Mouse (Mus musculus): ENCODE measurements at regions not wholly inside any gene's neighbourhood (a gene's known extent, or its start where the extent isn't known, plus 50 kb on each side); places are given as distances from the start of the nearest gene placed in this dataset.

- no peaks in the 10 kb centered on the region for H3K9me3 ChIP-seq (ENCODE audit: control insufficient read depth, low read length)
- no peak overlapping the region for H3K9ac ChIP-seq (ENCODE audit: low read depth, low read length)
- no peak overlapping the region for H3K27ac ChIP-seq (replicated peaks; ENCODE audit: low read depth, low read length)
- no peaks in the 10 kb centered on the region for H3K27me3 ChIP-seq (replicated peaks; ENCODE audit: control insufficient read depth, insufficient read depth, low read length)
- DNase-seq (ENCODE audit: low spot score), result no peak
- no peak overlapping the region for H3K4me3 ChIP-seq (ENCODE audit: low read depth, low read length)
- H3K4me1 ChIP-seq (ENCODE audit: control insufficient read depth, insufficient read depth, low read length), result no peaks in the 10 kb centered on the region
- H3K36me3 ChIP-seq (ENCODE audit: control insufficient read depth, insufficient read depth, low read length), result no peaks in the 10 kb centered on the region
- H3K4me2 ChIP-seq (ENCODE audit: low read depth, low read length), result no peak overlapping the region
- 91% methylated on average over 5 of the region's 5 CpGs for WGBS
- ATAC-seq (ENCODE audit: low read depth), result no peak
Observed at GRCm38 (mm10) chr12:26099176-26099575, 315.9 kb downstream of the Rnf144a start.

- DNase-seq (ENCODE audit: low spot score), result no peak
Observed at GRCm38 (mm10) chr12:26092311-26092710, 322.7 kb downstream of the Rnf144a start.

DNA sequence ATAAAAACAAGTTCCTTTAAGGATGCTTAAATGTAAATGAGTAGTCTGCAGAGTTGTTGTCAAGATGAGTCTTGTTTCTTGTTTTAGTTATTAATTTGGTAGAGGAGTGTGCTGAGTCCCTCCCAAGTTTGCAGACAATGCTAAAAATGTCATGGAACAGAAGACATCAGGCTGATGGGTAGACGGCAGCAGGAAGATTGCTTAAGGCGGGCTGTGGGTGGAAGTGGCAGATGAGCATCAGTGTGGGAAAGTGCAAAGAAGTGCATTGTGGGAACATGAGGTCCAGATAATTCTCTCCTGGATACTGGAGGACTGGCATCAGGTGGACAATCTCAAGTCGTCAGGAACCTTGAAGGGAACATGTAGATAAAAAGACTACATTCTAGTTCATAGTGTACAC lies 323.2 kb downstream of the Rnf144a start:
- WGBS, result 79% methylated on average over 3 of the region's 3 CpGs
- no peak overlapping the region for H3K4me2 ChIP-seq (ENCODE audit: low read depth, low read length)
- H3K9me3 ChIP-seq (ENCODE audit: control insufficient read depth, low read length), result no peaks in the 10 kb centered on the region
- no peaks in the 10 kb centered on the region for H3K27me3 ChIP-seq (replicated peaks; ENCODE audit: control insufficient read depth, insufficient read depth, low read length)
- ATAC-seq (ENCODE audit: low read depth), result no peak
- no peak overlapping the region for H3K4me3 ChIP-seq (ENCODE audit: low read depth, low read length)
- no peak overlapping the region for H3K9ac ChIP-seq (ENCODE audit: low read depth, low read length)
- DNase-seq (ENCODE audit: low spot score), result no peak
- H3K27ac ChIP-seq (replicated peaks; ENCODE audit: low read depth, low read length), result no peak overlapping the region
- no peaks in the 10 kb centered on the region for H3K36me3 ChIP-seq (ENCODE audit: control insufficient read depth, insufficient read depth, low read length)
- H3K4me1 ChIP-seq (ENCODE audit: control insufficient read depth, insufficient read depth, low read length), result no peaks in the 10 kb centered on the region

More at GRCm38 (mm10) chr12:26092311-26092710, 322.7 kb downstream of the Rnf144a start:
- no peaks in the 10 kb centered on the region for H3K36me3 ChIP-seq (ENCODE audit: control insufficient read depth, insufficient read depth, low read length)
- no peaks in the 10 kb centered on the region for H3K4me1 ChIP-seq (ENCODE audit: control insufficient read depth, insufficient read depth, low read length)
- H3K27me3 ChIP-seq (replicated peaks; ENCODE audit: control insufficient read depth, insufficient read depth, low read length), result no peaks in the 10 kb centered on the region
- no peaks in the 10 kb centered on the region for H3K9me3 ChIP-seq (ENCODE audit: control insufficient read depth, low read length)
- WGBS, result 54% methylated on average over 5 of the region's 5 CpGs
- no peak overlapping the region for H3K9ac ChIP-seq (ENCODE audit: low read depth, low read length)
- no peak overlapping the region for H3K4me3 ChIP-seq (ENCODE audit: low read depth, low read length)
- no peak overlapping the region for H3K27ac ChIP-seq (replicated peaks; ENCODE audit: low read depth, low read length)
- no peak for ATAC-seq (ENCODE audit: low read depth)
- H3K4me2 ChIP-seq (ENCODE audit: low read depth, low read length), result no peak overlapping the region

DNA sequence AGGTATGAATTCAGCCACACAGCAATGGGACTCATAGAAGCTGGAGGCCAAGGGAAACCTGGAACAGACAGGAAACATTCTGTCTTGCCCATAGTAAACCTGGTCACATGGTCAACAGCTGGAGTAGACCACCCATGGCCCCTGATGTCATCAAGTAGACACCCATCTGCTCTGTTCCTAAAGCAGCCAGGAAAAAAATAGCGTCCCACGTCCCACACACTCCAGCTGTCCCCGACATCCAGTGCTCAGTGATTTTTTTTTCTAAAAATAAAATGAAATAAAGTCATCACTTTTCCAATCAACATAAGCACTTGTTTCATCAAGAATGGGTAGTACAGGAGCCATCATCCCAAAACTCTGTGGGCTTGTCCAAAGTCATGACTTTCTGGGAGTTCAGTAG lies 326.7 kb downstream of the Rnf144a start:
- no peaks in the 10 kb centered on the region for H3K36me3 ChIP-seq (ENCODE audit: control insufficient read depth, insufficient read depth, low read length)
- 73% methylated on average over 3 of the region's 3 CpGs for WGBS
- H3K27ac ChIP-seq (replicated peaks; ENCODE audit: low read depth, low read length), result no peak overlapping the region
- ATAC-seq (ENCODE audit: low read depth) (no peak), DNase-seq (ENCODE audit: low spot score) (no peak)
- no peak overlapping the region for H3K4me3 ChIP-seq (ENCODE audit: low read depth, low read length)
- H3K4me2 ChIP-seq (ENCODE audit: low read depth, low read length), result no peak overlapping the region
- H3K9ac ChIP-seq (ENCODE audit: low read depth, low read length), result no peak overlapping the region
- H3K9me3 ChIP-seq (ENCODE audit: control insufficient read depth, low read length), result no peaks in the 10 kb centered on the region
- no peaks in the 10 kb centered on the region for H3K27me3 ChIP-seq (replicated peaks; ENCODE audit: control insufficient read depth, insufficient read depth, low read length)
- H3K4me1 ChIP-seq (ENCODE audit: control insufficient read depth, insufficient read depth, low read length), result no peaks in the 10 kb centered on the region

- 91% methylated on average over 4 of the region's 4 CpGs for WGBS
Observed at GRCm38 (mm10) chr12:26086923-26087322, 328.1 kb downstream of the Rnf144a start.

DNA sequence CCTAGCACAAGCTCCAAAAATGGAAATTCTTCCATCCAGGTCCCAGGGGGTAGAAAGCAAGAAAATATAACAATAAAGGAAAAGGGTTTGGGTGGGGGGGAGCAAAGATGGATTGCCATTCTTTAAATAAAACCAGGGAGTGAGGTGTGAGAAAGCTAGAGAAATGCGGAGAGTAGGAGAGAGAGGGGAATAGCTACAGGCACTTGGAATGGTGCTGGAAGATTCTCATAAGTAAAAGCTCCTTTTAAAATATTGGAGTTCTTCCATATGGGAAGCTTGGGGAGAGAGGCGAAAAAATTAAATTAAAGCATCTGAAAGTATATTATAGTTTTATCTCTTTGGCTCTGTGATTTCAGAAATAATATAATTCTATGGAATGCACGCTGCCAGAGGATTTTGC lies 328.6 kb downstream of the Rnf144a start:
- no peaks in the 10 kb centered on the region for H3K27me3 ChIP-seq (replicated peaks; ENCODE audit: control insufficient read depth, insufficient read depth, low read length)
- H3K9me3 ChIP-seq (ENCODE audit: control insufficient read depth, low read length), result no peaks in the 10 kb centered on the region
- no peak overlapping the region for H3K27ac ChIP-seq (replicated peaks; ENCODE audit: low read depth, low read length)
- 81% methylated on average over 3 of the region's 3 CpGs for WGBS
- ATAC-seq (ENCODE audit: low read depth) (no peak), DNase-seq (ENCODE audit: low spot score) (no peak)
- no peak overlapping the region for H3K4me2 ChIP-seq (ENCODE audit: low read depth, low read length)
- no peak overlapping the region for H3K9ac ChIP-seq (ENCODE audit: low read depth, low read length)
- no peaks in the 10 kb centered on the region for H3K36me3 ChIP-seq (ENCODE audit: control insufficient read depth, insufficient read depth, low read length)
- no peaks in the 10 kb centered on the region for H3K4me1 ChIP-seq (ENCODE audit: control insufficient read depth, insufficient read depth, low read length)
- H3K4me3 ChIP-seq (ENCODE audit: low read depth, low read length), result no peak overlapping the region

More at GRCm38 (mm10) chr12:26086923-26087322, 328.1 kb downstream of the Rnf144a start:
- Histone ChIP-seq H3K36me3 (ENCODE audit: control insufficient read depth, insufficient read depth, low read length) (no peaks in the 10 kb centered on the region), H3K9me3 (ENCODE audit: control insufficient read depth, low read length) (no peaks in the 10 kb centered on the region), H3K4me1 (ENCODE audit: control insufficient read depth, insufficient read depth, low read length) (no peaks in the 10 kb centered on the region), H3K4me2 (ENCODE audit: low read depth, low read length) (no peak overlapping the region), H3K4me3 (ENCODE audit: low read depth, low read length) (no peak overlapping the region), H3K27me3 (replicated peaks; ENCODE audit: control insufficient read depth, insufficient read depth, low read length) (no peaks in the 10 kb centered on the region), H3K9ac (ENCODE audit: low read depth, low read length) (no peak overlapping the region), H3K27ac (replicated peaks; ENCODE audit: low read depth, low read length) (no peak overlapping the region)
- ATAC-seq (ENCODE audit: low read depth) (no peak), DNase-seq (ENCODE audit: low spot score) (no peak)

- Histone ChIP-seq H3K4me2 (ENCODE audit: low read depth, low read length) (no peak overlapping the region), H3K4me1 (ENCODE audit: control insufficient read depth, insufficient read depth, low read length) (no peaks in the 10 kb centered on the region), H3K9me3 (ENCODE audit: control insufficient read depth, low read length) (no peaks in the 10 kb centered on the region), H3K27ac (replicated peaks; ENCODE audit: low read depth, low read length) (no peak overlapping the region), H3K9ac (ENCODE audit: low read depth, low read length) (no peak overlapping the region), H3K36me3 (ENCODE audit: control insufficient read depth, insufficient read depth, low read length) (no peaks in the 10 kb centered on the region), H3K27me3 (replicated peaks; ENCODE audit: control insufficient read depth, insufficient read depth, low read length) (0 out of 2 replicates have a peak, but pooled peaks cover 2% of the 10 kb centered on the region), H3K4me3 (ENCODE audit: low read depth, low read length) (no peak overlapping the region)
- ATAC-seq (ENCODE audit: low read depth), result no peak
- DNase-seq (ENCODE audit: low spot score), result peak; percentile 13
- WGBS, result 53% methylated on average over 4 of the region's 4 CpGs
Observed at GRCm38 (mm10) chr12:26079061-26079625, 335.9 kb downstream of the Rnf144a start.

- ATAC-seq (ENCODE audit: low read depth), result no peak; the same call in 1 of the 2 replicates
- Histone ChIP-seq H3K4me3 (ENCODE audit: low read depth, low read length) (no peak overlapping the region), H3K27ac (replicated peaks; ENCODE audit: low read depth, low read length) (no peak overlapping the region), H3K9ac (ENCODE audit: low read depth, low read length) (no peak overlapping the region), H3K27me3 (replicated peaks; ENCODE audit: control insufficient read depth, insufficient read depth, low read length) (0 out of 2 replicates have a peak, but pooled peaks cover 2% of the 10 kb centered on the region), H3K36me3 (ENCODE audit: control insufficient read depth, insufficient read depth, low read length) (no peaks in the 10 kb centered on the region), H3K9me3 (ENCODE audit: control insufficient read depth, low read length) (no peaks in the 10 kb centered on the region), H3K4me1 (ENCODE audit: control insufficient read depth, insufficient read depth, low read length) (no peaks in the 10 kb centered on the region), H3K4me2 (ENCODE audit: low read depth, low read length) (no peak overlapping the region)
- WGBS, result 36% methylated on average over 9 of the region's 9 CpGs
- DNase-seq (ENCODE audit: low spot score), result peak; percentile 26
Observed at GRCm38 (mm10) chr12:26075638-26076254, 339.3 kb downstream of the Rnf144a start.

GRCm38 (mm10) chr12:26072180-26072579 lies 342.9 kb downstream of the Rnf144a start:
- H3K4me3 ChIP-seq (ENCODE audit: low read depth, low read length), result no peak overlapping the region
- H3K9me3 ChIP-seq (ENCODE audit: control insufficient read depth, low read length), result no peaks in the 10 kb centered on the region
- H3K9ac ChIP-seq (ENCODE audit: low read depth, low read length), result no peak overlapping the region
- no peak overlapping the region for H3K4me2 ChIP-seq (ENCODE audit: low read depth, low read length)
- ATAC-seq (ENCODE audit: low read depth) (no peak), DNase-seq (ENCODE audit: low spot score) (no peak)
- H3K36me3 ChIP-seq (ENCODE audit: control insufficient read depth, insufficient read depth, low read length), result no peaks in the 10 kb centered on the region
- H3K4me1 ChIP-seq (ENCODE audit: control insufficient read depth, insufficient read depth, low read length), result peaks cover 10% of the 10 kb centered on the region
- WGBS, result 80% methylated on average over 7 of the region's 7 CpGs
- H3K27ac ChIP-seq (replicated peaks; ENCODE audit: low read depth, low read length), result no peak overlapping the region
- peaks cover 2% of the 10 kb centered on the region for H3K27me3 ChIP-seq (replicated peaks; ENCODE audit: control insufficient read depth, insufficient read depth, low read length)

Measured in embryonic facial prominence, embryonic 14.5 days (tissue).